Mouse (Mus musculus): ENCODE data around the gene E130114P18Rik. TPM values are rescaled to one million over a fixed set of nuclear protein-coding genes. Genes with fewer than 3 reads are reported as not detected.

The E130114P18Rik gene
- total and polyA plus RNA-seq, 3 experiments: 0.11 TPM; not detected in 2

DNA sequence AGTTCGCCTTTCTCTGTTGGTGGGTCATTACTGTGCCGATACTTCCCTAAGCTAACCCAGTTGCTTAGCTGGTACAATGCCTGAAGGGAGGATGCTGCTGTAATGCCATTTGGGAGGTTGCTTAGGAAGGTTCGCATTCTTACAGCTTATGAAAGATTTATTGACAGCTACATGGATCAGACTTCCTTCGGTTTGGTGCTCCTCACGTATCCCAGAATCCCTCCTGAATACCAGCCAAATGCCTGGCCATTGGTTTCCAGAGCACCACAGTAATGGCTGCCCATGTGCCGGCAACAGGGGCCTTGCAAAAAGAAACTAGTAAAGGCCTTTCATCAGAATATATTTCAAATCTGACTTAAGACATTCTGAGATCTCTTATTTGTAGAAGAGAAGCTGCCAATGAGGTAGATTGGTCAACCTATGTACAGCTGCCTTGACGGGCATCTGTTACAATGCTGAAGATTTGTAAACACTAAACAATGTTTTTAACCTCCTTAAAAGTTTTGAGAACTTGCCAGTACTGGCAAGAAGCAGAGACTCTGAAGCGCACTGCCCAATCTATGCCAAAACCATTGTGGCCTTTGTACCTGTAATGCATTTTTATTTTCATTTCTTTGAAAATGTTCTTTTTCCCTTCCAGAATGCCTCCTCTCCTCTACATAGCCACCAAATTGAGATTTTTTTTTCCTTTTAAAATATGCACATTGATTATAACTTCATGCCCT, 7.8 kb upstream of the E130114P18Rik start:
- no peak for TF ChIP-seq POLR2AphosphoS5 (IDR thresholded peaks at IDR 0.05; ENCODE audit: insufficient replicate concordance, low read depth, low read length)
- no peak for TF ChIP-seq GATA1 (IDR thresholded peaks at IDR 0.05; ENCODE audit: borderline replicate concordance, low read length)
- TF ChIP-seq GATA2 (IDR thresholded peaks at IDR 0.05; ENCODE audit: borderline replicate concordance, low read depth, low read length): no peak
- TF ChIP-seq CTCF (IDR thresholded peaks at IDR 0.05; ENCODE audit: low read depth, low read length): no peak
- TF ChIP-seq TAL1 (conservative IDR thresholded peaks at IDR 0.05; ENCODE audit: low read depth, low read length): no peak
- ATAC-seq (ENCODE audit: extremely low read depth, insufficient number of reproducible peaks, low FRiP score, poor library complexity, severe bottlenecking): no peak
- Histone ChIP-seq H3K4me3 (ENCODE audit: low read depth, low read length) (no peak overlapping the region), H3K36me3 (replicated peaks) (peaks cover 38% of the 10 kb centered on the region), H3K27me3 (ENCODE audit: insufficient read depth, low read length) (no peaks in the 10 kb centered on the region), H3K9me3 (replicated peaks) (peaks cover 8% of the 10 kb centered on the region), H3K4me1 (ENCODE audit: insufficient read depth, low read depth, low read length) (no peaks in the 10 kb centered on the region)
- no peak for DNase-seq (ENCODE audit: low spot score)

DNA sequence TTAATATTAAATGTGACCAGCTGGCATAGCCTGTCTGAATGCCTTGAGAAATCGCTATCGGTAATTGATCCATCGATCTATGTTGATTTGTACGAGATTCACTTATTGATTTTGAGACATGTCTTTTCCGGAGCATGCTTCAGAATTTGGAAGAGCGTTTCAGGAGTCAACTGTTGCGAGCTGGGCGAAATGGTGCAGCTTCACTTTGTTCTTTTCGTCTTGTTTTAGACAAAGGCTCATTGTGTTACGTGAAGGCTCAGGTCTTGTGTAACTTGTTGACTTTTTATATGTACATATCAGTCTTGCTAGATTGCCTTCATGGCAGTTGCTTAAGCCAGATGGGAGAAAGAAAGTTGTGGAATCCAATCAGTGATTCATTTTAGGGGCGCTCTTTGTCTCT, 6.4 kb upstream of the E130114P18Rik start:
- DNase-seq (ENCODE audit: low spot score) (no peak), ATAC-seq (ENCODE audit: extremely low read depth, insufficient number of reproducible peaks, low FRiP score, poor library complexity, severe bottlenecking) (no peak)
- Histone ChIP-seq H3K4me3 (ENCODE audit: low read depth, low read length) (no peak overlapping the region), H3K36me3 (replicated peaks) (peaks cover 32% of the 10 kb centered on the region), H3K9me3 (replicated peaks) (peaks cover 8% of the 10 kb centered on the region), H3K27me3 (ENCODE audit: insufficient read depth, low read length) (no peaks in the 10 kb centered on the region), H3K4me1 (ENCODE audit: insufficient read depth, low read depth, low read length) (no peaks in the 10 kb centered on the region)
- TF ChIP-seq GATA1 (IDR thresholded peaks at IDR 0.05; ENCODE audit: borderline replicate concordance, low read length) (no peak), TAL1 (conservative IDR thresholded peaks at IDR 0.05; ENCODE audit: low read depth, low read length) (no peak)

DNA sequence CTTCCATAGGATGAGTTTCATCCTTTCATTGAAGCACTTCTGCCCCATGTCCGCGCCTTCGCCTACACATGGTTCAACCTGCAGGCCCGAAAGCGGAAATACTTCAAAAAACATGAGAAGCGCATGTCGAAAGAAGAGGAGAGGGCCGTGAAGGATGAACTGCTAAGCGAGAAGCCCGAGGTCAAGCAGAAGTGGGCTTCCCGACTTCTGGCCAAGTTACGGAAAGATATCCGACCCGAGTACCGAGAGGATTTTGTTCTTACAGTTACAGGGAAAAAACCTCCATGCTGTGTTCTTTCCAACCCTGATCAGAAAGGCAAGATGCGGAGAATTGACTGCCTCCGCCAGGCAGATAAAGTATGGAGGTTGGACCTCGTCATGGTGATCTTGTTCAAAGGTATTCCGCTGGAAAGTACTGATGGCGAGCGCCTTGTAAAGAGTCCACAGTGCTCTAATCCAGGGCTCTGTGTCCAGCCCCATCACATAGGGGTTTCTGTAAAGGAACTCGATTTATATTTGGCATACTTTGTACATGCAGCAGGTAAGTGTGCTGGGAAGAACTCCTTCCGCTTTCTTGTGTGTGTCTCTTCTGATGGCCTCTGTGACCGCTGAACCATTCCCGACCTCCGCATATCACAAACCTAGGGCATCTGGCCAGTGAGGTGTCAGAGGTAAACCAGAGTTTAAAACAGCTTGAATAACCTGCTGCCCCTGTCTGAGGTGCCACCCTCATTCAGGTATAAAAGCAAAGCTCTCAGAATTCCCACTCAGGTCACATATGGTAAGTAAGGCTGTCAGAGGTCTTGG, 5.4 kb upstream of the E130114P18Rik start:
- Histone ChIP-seq H3K4me1 (ENCODE audit: insufficient read depth, low read depth, low read length) (no peaks in the 10 kb centered on the region), H3K27me3 (ENCODE audit: insufficient read depth, low read length) (no peaks in the 10 kb centered on the region), H3K36me3 (replicated peaks) (peaks cover 28% of the 10 kb centered on the region), H3K4me3 (ENCODE audit: low read depth, low read length) (no peak overlapping the region), H3K9me3 (replicated peaks) (peaks cover 14% of the 10 kb centered on the region)
- no peak for DNase-seq (ENCODE audit: low spot score)
- ATAC-seq (ENCODE audit: extremely low read depth, insufficient number of reproducible peaks, low FRiP score, poor library complexity, severe bottlenecking): no peak
- TF ChIP-seq POLR2AphosphoS5 (IDR thresholded peaks at IDR 0.05; ENCODE audit: insufficient replicate concordance, low read depth, low read length) (no peak), TAL1 (conservative IDR thresholded peaks at IDR 0.05; ENCODE audit: low read depth, low read length) (no peak), GATA2 (IDR thresholded peaks at IDR 0.05; ENCODE audit: borderline replicate concordance, low read depth, low read length) (no peak)

DNA sequence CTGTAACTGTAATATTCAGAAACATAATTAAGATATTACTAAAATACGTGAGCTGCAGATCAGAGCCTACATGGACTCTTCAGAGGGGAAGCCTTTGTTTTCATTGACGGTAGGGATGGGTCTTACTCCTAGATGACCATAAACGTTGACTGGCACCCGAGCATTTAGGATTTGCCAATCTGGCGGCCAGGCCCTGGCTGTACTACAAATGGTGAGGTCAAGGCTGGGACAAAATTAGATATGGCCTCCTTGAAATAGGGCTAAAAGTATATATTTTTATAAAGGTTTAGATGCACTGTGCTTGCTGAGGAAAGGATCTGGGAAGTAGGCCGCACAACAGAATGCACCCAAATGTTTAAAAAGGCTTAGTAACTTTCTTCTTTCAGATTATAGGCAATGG, 4.6 kb upstream of the E130114P18Rik start:
- DNase-seq (ENCODE audit: low spot score) (no peak), ATAC-seq (ENCODE audit: extremely low read depth, insufficient number of reproducible peaks, low FRiP score, poor library complexity, severe bottlenecking) (no peak)
- Histone ChIP-seq H3K4me3 (ENCODE audit: low read depth, low read length) (no peak overlapping the region), H3K4me1 (ENCODE audit: insufficient read depth, low read depth, low read length) (no peaks in the 10 kb centered on the region), H3K27me3 (ENCODE audit: insufficient read depth, low read length) (no peaks in the 10 kb centered on the region), H3K9me3 (replicated peaks) (peaks cover 20% of the 10 kb centered on the region), H3K36me3 (replicated peaks) (peaks cover 26% of the 10 kb centered on the region)
- TF ChIP-seq GATA1 (IDR thresholded peaks at IDR 0.05; ENCODE audit: borderline replicate concordance, low read length) (no peak), GATA2 (IDR thresholded peaks at IDR 0.05; ENCODE audit: borderline replicate concordance, low read depth, low read length) (no peak), CTCF (IDR thresholded peaks at IDR 0.05; ENCODE audit: low read depth, low read length) (no peak), POLR2AphosphoS5 (IDR thresholded peaks at IDR 0.05; ENCODE audit: insufficient replicate concordance, low read depth, low read length) (no peak), TAL1 (conservative IDR thresholded peaks at IDR 0.05; ENCODE audit: low read depth, low read length) (no peak)

DNA sequence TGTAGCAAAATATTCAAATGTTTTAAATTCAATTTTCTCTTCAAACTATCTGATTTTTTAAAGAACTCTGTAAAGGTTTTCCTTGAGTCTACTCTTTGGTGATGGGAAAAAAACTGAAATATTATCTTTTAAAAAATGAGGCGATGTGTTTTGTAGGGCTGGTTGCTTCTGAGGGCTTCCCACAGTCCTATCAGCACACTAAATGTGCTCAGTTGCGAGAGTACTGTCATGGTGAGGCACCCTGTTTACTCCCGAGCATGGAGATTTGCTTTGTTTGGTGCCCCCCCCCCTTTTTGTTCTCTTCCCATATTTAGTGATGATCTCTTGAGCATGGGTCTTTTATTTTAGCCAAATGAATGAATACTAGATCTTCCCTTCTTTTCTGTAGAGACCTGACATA, 4.2 kb upstream of the E130114P18Rik start:
- H3K36me3 ChIP-seq (replicated peaks): peaks cover 22% of the 10 kb centered on the region
- TF ChIP-seq CTCF (IDR thresholded peaks at IDR 0.05; ENCODE audit: low read depth, low read length): no peak
- TF ChIP-seq TAL1 (conservative IDR thresholded peaks at IDR 0.05; ENCODE audit: low read depth, low read length): no peak
- no peak for TF ChIP-seq POLR2AphosphoS5 (IDR thresholded peaks at IDR 0.05; ENCODE audit: insufficient replicate concordance, low read depth, low read length)
- no peak for TF ChIP-seq GATA1 (IDR thresholded peaks at IDR 0.05; ENCODE audit: borderline replicate concordance, low read length)
- H3K9me3 ChIP-seq (replicated peaks): peaks cover 20% of the 10 kb centered on the region
- no peak for DNase-seq (ENCODE audit: low spot score)
- H3K4me1 ChIP-seq (ENCODE audit: insufficient read depth, low read depth, low read length): no peaks in the 10 kb centered on the region
- H3K27me3 ChIP-seq (ENCODE audit: insufficient read depth, low read length): no peaks in the 10 kb centered on the region
- no peak overlapping the region for H3K4me3 ChIP-seq (ENCODE audit: low read depth, low read length)
- no peak for ATAC-seq (ENCODE audit: extremely low read depth, insufficient number of reproducible peaks, low FRiP score, poor library complexity, severe bottlenecking)

DNA sequence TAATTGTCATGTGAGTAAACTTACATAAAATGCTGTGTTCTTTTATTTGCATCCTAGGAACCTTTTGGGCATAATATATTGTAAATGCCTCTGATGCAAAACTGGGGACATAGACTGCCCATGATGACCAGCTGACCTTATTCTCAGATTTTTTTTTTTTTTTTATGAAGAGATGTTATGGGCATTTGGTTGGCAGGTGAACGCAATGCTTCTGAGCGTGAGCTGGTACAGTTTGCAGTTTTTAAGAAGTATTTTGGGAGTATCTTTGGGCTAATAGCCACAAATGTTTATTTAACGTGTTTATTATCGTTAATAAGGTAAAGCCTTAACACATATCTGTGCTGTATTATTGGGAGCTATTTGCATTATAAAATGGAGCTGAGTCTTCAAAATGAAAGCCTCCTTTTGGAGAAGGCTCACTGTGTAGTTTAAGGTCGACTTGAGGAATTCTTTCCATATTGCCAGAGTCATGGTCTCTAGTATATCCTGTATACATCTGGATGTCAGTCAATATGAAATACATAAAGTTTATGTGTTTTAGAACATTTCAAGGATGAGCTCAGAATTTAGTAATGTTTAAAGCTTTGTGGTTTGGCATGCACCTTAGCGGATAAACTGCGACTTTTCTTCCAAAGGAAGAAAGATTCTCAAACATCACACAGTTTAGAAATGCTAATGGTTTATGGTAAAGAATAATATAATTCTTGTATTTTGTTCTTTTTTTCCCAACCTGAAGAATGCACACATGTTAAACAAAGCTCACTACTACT, 3.0 kb upstream of the E130114P18Rik start:
- Histone ChIP-seq H3K4me3 (ENCODE audit: low read depth, low read length) (no peak overlapping the region), H3K27me3 (ENCODE audit: insufficient read depth, low read length) (no peaks in the 10 kb centered on the region), H3K36me3 (replicated peaks) (peaks cover 19% of the 10 kb centered on the region), H3K4me1 (ENCODE audit: insufficient read depth, low read depth, low read length) (no peaks in the 10 kb centered on the region), H3K9me3 (replicated peaks) (peaks cover 21% of the 10 kb centered on the region)
- no peak for ATAC-seq (ENCODE audit: extremely low read depth, insufficient number of reproducible peaks, low FRiP score, poor library complexity, severe bottlenecking)
- no peak for TF ChIP-seq CTCF (IDR thresholded peaks at IDR 0.05; ENCODE audit: low read depth, low read length)
- TF ChIP-seq POLR2AphosphoS5 (IDR thresholded peaks at IDR 0.05; ENCODE audit: insufficient replicate concordance, low read depth, low read length): no peak
- TF ChIP-seq TAL1 (conservative IDR thresholded peaks at IDR 0.05; ENCODE audit: low read depth, low read length): no peak
- no peak for TF ChIP-seq GATA2 (IDR thresholded peaks at IDR 0.05; ENCODE audit: borderline replicate concordance, low read depth, low read length)
- no peak for TF ChIP-seq GATA1 (IDR thresholded peaks at IDR 0.05; ENCODE audit: borderline replicate concordance, low read length)
- no peak for DNase-seq (ENCODE audit: low spot score)
